Mouse (Mus musculus) c-Kit-positive CD71-negative TER-119-negative erythroid progenitor cells, embryonic 14.5 days (primary cell): ENCODE results near the gene Slc25a22.

Experiments
- DNase-seq: peaks from one replicate; pipeline ENCODE4 v3.0.0-alpha.2; 2013; ENCODE audit warnings: low read depth

Slc25a22 gene

GRCm38 (mm10) chr7:141437178-141438120 is at the start of gene Slc25a22:
Gene Slc25a22 (minus strand): TSS chr7:141437892.
- no peak for DNase-seq

- DNase-seq: no peak
These were observed 49.4 kb upstream of the Slc25a22 start for GRCm38 (mm10) chr7:141487141-141487540.

DNA sequence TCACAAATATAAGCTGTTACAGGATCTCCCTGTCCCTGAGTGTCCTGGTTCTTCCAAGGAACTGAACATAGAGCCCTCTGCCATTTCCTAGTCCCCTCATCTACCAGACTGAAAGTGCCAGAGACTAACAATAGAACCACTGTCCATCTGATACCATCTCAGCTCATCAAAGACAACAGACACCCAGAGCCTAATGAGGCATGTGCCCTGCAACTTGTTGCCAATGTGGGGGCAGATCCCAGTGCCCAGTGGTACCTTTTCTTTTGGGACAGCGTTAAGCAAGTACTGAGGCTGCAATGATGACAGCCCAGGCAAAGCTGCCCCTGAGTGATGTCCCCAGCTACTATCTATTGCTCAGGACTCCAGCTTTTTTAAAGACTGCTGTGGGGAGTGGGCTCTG is 48.5 kb upstream of the Slc25a22 start:
- DNase-seq: no peak

GRCm38 (mm10) chr7:141485606-141486005 is 47.9 kb upstream of the Slc25a22 start:
- DNase-seq: no peak

GRCm38 (mm10) chr7:141485186-141485585 is 47.5 kb upstream of the Slc25a22 start:
- DNase-seq: no peak

DNA sequence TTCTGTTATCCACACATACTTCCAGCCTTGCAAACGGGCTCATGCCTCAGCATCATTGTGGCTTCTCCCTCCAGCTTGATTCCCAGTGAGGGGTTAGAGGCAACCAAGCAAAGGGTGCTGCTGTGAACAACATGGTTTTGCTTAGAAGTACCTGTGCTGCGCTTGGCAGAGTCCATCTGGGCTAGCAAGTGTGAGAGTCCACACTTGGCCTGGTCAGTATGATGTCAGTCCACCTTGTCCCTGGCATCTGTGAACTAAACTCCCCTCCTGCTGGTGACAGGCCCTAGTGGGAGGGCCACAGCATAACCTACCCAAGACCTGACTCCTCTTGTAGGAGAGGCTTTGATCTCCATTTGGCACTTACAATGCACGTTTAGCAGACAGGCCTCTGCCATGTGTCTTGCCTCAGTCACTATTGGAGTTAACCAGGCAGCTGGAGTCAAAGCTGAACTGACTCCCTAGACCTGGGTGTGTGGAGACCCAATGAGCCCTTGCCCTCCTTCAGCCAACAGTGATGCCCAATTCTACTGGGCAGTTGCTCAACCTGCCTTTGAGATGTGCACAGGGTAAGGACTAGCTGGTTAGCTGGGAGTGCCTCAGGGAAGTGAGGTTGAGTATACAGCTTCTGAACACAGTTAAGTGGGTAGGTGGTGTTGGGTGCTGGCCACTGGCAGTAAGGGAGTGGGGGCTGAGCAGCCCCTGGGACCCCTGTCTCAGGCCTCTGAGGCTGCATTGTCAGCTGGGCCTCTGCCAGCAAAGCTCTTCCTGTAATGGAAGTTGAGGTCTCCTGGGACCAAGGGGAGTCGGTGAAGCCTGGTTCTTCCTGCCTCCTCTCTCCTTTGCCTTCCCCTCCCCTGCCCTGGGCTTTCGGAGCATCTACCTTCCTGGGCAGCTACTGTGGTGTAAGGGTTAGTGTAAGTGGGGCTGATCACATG is 46.8 kb upstream of the Slc25a22 start:
- DNase-seq: no peak

- DNase-seq: no peak
These were observed 45.5 kb upstream of the Slc25a22 start for GRCm38 (mm10) chr7:141483114-141483653.

DNA sequence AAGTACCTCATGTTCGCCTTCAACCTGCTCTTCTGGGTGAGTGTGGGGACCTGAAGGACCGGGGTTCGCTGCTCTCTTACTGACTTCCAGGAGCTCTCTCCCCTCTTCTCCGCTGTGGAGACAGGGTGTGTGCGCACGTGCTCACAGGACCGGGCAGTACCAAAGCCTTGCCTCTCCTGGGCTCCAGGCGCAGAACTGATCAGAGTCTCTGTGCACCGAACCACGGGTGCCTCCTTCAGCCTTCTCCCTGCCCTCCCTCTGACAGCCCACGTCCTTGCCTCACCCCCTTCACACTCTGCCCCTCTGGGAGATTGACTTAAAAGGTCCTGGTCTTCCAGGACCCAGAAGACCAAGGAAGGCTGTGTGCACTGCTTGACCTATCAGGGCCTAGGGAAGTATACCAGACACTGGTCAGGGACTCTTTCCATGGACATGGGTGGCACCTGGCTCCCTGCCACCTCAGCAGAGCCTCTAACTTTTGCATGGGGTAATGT is 44.9 kb upstream of the Slc25a22 start:
- DNase-seq: no peak

DNA sequence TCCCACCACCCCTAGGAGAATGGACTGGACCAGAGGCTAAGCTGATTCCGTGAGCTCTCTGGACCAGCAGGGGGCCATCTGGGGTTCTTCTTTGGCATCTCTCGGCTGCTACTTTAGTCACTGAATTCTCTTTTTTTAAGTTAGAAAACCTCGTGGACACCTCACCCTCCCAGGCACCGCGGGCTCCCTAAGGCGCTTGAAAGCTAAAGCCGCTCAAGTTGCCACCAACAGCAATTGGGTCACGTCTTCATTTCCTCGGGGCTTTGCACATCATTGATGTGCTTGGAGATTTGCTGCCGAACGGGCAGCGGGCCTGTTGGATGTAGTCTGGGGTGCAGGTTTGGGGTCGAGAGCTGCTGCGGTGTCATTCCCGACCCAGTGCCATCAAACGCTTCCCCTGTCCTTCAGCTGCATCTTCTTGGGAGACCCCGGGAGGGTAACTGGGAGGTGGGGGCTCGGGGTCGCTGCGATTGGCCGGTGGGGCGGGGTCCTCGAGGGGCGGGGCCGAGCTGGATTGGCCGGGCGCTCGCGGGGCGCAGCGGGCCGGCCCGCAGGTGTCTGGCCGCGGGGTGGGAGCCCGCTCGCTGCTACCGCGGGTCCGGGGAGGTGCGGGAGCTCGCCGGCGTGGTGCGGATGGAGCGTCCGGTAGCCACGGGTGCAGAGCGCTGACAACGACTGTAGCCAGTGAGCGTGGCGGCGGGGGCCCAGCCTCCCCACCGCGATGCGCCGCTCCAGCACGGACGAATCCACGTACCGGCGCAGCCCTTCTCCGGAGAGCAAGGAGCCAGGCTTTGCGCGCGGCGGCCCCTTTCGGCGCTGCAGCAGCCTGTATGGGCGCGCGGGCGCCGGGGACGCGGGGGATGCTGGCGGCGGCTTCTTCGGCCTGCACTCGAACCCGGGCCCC is 44.1 kb upstream of the Slc25a22 start:
- DNase-seq: no peak

- peak; percentile 76 for DNase-seq
These were observed 43.3 kb upstream of the Slc25a22 start for GRCm38 (mm10) chr7:141480842-141481497.

DNA sequence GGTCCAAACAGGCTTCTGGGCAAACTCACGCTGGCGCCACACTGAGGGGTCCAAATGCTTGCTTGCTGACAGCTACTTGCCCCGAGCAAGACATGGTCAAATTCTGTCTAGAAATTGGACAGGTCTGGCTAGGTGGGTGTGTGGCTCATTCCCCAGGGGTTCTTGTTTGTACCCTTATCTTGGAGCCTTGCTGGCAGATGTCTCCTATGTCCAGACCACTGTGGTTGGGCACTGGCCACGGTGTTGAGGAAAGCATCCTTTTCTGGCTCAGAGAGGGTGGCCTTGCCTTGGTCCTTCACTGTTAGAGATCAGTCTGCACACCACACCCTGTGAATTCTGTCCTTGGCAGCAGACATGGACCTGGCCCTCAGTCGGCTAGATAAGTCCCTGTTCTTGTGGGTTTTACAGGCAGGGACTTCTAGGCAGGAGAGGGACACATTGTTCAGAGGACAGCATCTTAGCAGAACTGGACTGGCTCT is 40.6 kb upstream of the Slc25a22 start:
- no peak for DNase-seq

GRCm38 (mm10) chr7:141477578-141478269 is 40.0 kb upstream of the Slc25a22 start:
- DNase-seq: no peak

DNA sequence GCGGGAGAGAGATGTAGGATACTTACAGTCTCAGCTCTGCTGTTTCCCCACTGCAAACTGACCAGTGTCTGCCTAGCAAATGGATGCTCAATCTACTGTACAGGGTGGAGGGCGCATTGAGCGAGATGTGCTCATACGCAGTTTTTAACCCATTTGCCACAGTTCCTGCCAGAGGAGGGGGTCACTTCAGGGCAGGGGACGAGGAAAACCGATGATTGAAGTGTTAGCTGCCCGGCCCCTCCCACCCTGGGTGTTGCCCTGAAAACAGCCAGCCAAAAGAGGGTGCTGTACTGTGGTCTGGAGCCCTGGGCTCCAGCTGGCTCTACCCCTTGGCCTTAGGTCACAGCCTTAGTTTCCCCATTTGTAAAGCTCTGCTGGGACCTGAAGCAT is 39.3 kb upstream of the Slc25a22 start:
- DNase-seq: no peak

- no peak for DNase-seq
These were observed 38.7 kb upstream of the Slc25a22 start for GRCm38 (mm10) chr7:141476226-141476980.

GRCm38 (mm10) chr7:141475805-141476158 is 38.1 kb upstream of the Slc25a22 start:
- no peak for DNase-seq

DNA sequence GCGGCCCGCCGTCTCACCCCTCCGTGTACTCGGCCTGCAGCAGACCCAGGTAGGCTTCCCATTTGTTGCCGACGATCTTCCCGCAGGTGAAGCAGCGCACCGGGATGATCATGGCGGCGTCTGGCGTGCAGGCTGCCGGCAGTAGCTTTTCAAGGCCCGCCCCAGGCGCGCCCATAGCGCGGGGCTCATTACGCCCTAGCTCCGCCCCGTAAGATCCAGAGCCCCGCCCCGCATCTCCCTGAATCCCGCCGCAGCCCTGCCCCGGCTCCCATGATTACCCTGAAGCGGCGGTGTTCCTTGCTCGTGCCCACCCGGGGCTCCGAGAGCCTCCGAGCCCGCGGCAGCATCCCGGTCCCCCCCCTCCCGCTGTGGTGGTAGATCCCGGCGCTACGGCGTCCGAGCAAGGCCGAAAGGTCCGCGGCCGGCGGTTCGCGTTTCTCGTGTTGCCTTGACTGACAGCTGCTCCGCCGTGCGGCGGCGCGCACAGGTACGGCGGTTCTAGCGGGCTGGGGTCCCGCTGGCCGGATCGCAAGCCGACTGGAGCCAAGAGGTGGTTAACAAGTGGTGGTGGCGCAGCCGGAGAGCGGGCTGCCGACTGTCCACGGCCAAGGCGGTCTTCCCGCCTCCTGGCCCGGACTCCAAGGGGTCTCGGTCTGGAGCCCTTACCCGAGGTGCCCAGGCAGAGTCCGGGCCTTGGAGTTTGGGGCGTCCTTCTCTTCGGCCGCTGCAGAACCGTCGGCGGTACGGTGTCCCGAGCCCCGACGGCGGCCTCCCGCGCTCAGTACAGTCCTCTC is 37.5 kb upstream of the Slc25a22 start, which contains the start of the genes Polr2l and Tspan4:
Gene Polr2l, minus strand, starts transcription at position 122 of the 794 bp plus-strand sequence.
Gene Tspan4, plus strand, starts transcription at position 230 of the 794 bp plus-strand sequence.
- DNase-seq: peak; percentile 68

GRCm38 (mm10) chr7:141474160-141474559 is 36.5 kb upstream of the Slc25a22 start:
- DNase-seq: no peak

DNA sequence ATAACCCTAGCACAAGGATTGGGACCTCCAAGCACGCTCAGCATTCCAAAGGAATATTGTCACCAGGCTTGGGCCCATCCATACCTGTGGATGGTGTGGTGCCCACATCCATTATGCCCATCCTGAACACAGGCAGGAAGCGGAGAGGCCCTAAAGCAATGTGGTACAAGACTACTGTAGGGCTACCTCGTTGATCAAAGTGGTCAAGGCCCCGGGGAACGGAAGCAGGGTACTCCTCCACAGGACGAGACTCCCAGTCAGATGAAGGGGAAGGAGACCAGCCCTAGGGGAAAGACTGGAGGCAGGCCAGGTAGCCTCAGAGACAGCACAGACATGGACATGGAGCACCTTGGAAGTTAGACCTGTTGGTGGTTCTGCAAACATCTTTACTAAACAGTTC is 35.1 kb upstream of the Slc25a22 start:
- DNase-seq: no peak
